Mouse (Mus musculus) CH12.LX (cell line): ENCODE results near the gene 2900026A02Rik.

Source experiments
- ELF1 ChIP-seq: IDR thresholded peaks from 2 replicates; pipeline ENCODE4 v1.6.1; 2014; ENCODE audit warnings: low read depth, mild to moderate bottlenecking, inconsistent platforms, low read length, improper control_type of control experiment
- MAFK ChIP-seq: IDR thresholded peaks from 2 replicates; pipeline ENCODE4 v1.6.1; 2011; ENCODE audit warnings: low read length, improper control_type of control experiment; ENCODE audit not compliant: insufficient replicate concordance
- MAX ChIP-seq: IDR thresholded peaks from 2 replicates; pipeline ENCODE4 v1.6.1; 2011; ENCODE audit warnings: low read length, improper control_type of control experiment
- MAZ ChIP-seq: IDR thresholded peaks from 2 replicates; pipeline ENCODE4 v1.6.1; 2012; ENCODE audit warnings: low read depth, mild to moderate bottlenecking, inconsistent platforms, low read length, improper control_type of control experiment, moderate library complexity
- NELFE ChIP-seq: IDR thresholded peaks from 2 replicates; pipeline ENCODE4 v1.6.1; 2011; ENCODE audit warnings: low read depth, low read length, improper control_type of control experiment
- POLR2A ChIP-seq: IDR thresholded peaks from 2 replicates; pipeline ENCODE4 v1.6.1; 2011; ENCODE audit warnings: low read depth, mild to moderate bottlenecking, improper control_type of control experiment, low read length
- ZC3H11A ChIP-seq: IDR thresholded peaks from 2 replicates; pipeline ENCODE4 v1.6.1; 2012; ENCODE audit warnings: low read depth, mild to moderate bottlenecking, inconsistent platforms, low read length, improper control_type of control experiment
- ZKSCAN1 ChIP-seq: IDR thresholded peaks from 2 replicates; pipeline ENCODE4 v1.6.1; 2012; ENCODE audit warnings: low read depth, inconsistent platforms, low read length, improper control_type of control experiment, borderline replicate concordance
- ZMIZ1 ChIP-seq: IDR thresholded peaks from 2 replicates; pipeline ENCODE4 v1.6.1; 2012; ENCODE audit warnings: low read depth, mild to moderate bottlenecking, inconsistent platforms, low read length, improper control_type of control experiment

DNA sequence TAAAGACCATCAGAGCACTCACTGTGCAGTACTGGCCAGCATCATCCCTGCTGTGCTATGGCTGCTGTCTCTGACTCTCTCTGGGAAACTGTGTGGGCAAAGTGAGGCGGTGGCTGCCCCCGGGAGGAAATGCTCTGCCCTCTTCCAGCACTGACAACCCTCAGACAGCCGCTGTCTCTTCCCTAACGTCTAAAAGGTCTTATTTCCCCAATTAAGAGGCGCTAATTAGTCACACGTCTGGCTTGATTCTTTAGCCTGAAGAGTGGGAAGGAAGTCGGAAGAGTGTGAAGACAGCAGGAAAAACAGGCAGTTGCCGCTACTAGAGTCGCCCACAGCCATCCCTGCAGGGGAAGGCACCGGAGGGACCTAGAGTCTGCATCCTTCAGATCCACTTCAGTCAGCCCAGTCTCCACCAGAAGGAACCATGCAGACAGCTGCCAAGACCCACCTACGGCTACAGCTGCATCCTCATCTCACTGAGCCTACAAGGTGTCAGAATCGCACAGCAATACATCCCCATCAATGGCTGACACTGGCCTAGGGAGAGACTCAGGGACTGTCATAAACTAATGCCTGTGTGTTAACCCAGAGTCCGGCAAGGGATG is 101.1 kb downstream of the 2900026A02Rik start:
- no peak for TF ChIP-seq MAX
- no peak for TF ChIP-seq ZC3H11A
- no peak for TF ChIP-seq MAFK
- TF ChIP-seq ZKSCAN1: no peak
- no peak for TF ChIP-seq POLR2A
- TF ChIP-seq NELFE: no peak
- no peak for TF ChIP-seq ELF1
- TF ChIP-seq ZMIZ1: no peak
- TF ChIP-seq MAZ: no peak
